ENCODE assay signal across 23 mouse cellular contexts in genomic region chr10:45112927-45113326, GRCm38 (mm10). TPM values are rescaled to one million over a fixed set of nuclear protein-coding genes. Genes with fewer than 3 reads are reported as not detected.
DNase-seq lines count a peak whose midpoint lies in the region; ATAC-seq and TF ChIP-seq lines count a peak whose summit lies in the region.
"Had no signal": no experiment of that assay in that cellular context is flagged by ENCODE, and none has a peak within 500 bp of the region (broad histone marks: within the 10 kb centered on the region; RNA-seq: fewer than 3 reads in every experiment).

No protein-coding gene starts in this region.

- peaks cover 56% of the 10 kb centered on the region for H3K36me3 ChIP-seq in intestine, embryonic 14.5 days (ENCODE audit: control insufficient read depth, insufficient read depth, low read length)
- peaks cover 24% of the 10 kb centered on the region for H3K36me3 ChIP-seq in intestine, embryonic 15.5 days
- H3K36me3 ChIP-seq in intestine, postnatal 0 days (ENCODE audit: control insufficient read depth, insufficient read depth): peaks cover 45% of the 10 kb centered on the region
- H3K36me3 ChIP-seq in hindbrain, embryonic 16.5 days (ENCODE audit: control insufficient read depth, insufficient read depth, low read length): peaks cover 16% of the 10 kb centered on the region

- DNase-seq in intestine, embryonic 14.5 days (ENCODE audit: low spot score): no peak
- DNase-seq in yolk sac, embryonic 10.5 days (ENCODE audit: low spot score): peak; percentile 35
- no peak for DNase-seq in layer of hippocampus, adult 18-20 months (ENCODE audit: low spot score in 2 of 2)
- DNase-seq: adrenal gland, adult 2 months; adrenal gland, postnatal 10 days; adrenal gland, postnatal 25 days; cerebellum, adult 11 months; cerebellum, adult 18-20 months; cerebellum, adult 8-10 months; cerebellum, adult 9-11 months; cerebellum, postnatal 14 days; cerebellum, postnatal 36 days; embryo, embryonic 11 days had no signal

- no peaks in the 10 kb centered on the region for H3K27me3 ChIP-seq in intestine, embryonic 14.5 days (replicated peaks; ENCODE audit: control insufficient read depth, insufficient read depth, low read length)
- H3K27me3 ChIP-seq in intestine, embryonic 15.5 days (replicated peaks): no peaks in the 10 kb centered on the region
- H3K27me3 ChIP-seq in intestine, postnatal 0 days (replicated peaks; ENCODE audit: control insufficient read depth, insufficient read depth, low read length): no peaks in the 10 kb centered on the region
- no peaks in the 10 kb centered on the region for H3K27me3 ChIP-seq in hindbrain, embryonic 16.5 days (replicated peaks; ENCODE audit: control insufficient read depth, insufficient read depth, low read length)
- H3K27me3 ChIP-seq: embryonic facial prominence, embryonic 13.5 days; embryonic facial prominence, embryonic 15.5 days; forebrain, embryonic 12.5 days had no signal

- 56% methylated on average over 11 of the region's 11 CpGs for WGBS in intestine, embryonic 14.5 days
- WGBS in intestine, embryonic 15.5 days: 52% methylated on average over 11 of the region's 11 CpGs
- WGBS in intestine, postnatal 0 days: 39% methylated on average over 11 of the region's 11 CpGs
- 77% methylated on average over 11 of the region's 11 CpGs for WGBS in hindbrain, embryonic 16.5 days

- ATAC-seq in intestine, embryonic 14.5 days (replicated peaks; ENCODE audit: low FRiP score, low TSS enrichment, low read depth): 0 out of 2 replicates have a peak, but pooled peaks have one; percentile 47
- ATAC-seq in intestine, embryonic 15.5 days: peak; percentile 94
- ATAC-seq in intestine, postnatal 0 days: peak; percentile 89
- no peak for ATAC-seq in frontal cortex, adult (ENCODE audit: low TSS enrichment)
- ATAC-seq in hindbrain, embryonic 16.5 days: no peak
- ATAC-seq: forebrain, embryonic 14.5 days had no signal

- no peaks in the 10 kb centered on the region for H3K9me3 ChIP-seq in intestine, embryonic 14.5 days (ENCODE audit: control insufficient read depth, low read length)
- H3K9me3 ChIP-seq in intestine, embryonic 15.5 days: no peaks in the 10 kb centered on the region
- H3K9me3 ChIP-seq in intestine, postnatal 0 days (ENCODE audit: control insufficient read depth): no peaks in the 10 kb centered on the region
- no peaks in the 10 kb centered on the region for H3K9me3 ChIP-seq in hindbrain, embryonic 16.5 days (ENCODE audit: control insufficient read depth, low read length)
- H3K9me3 ChIP-seq: embryonic facial prominence, embryonic 13.5 days; embryonic facial prominence, embryonic 15.5 days; forebrain, embryonic 12.5 days had no signal

- H3K4me3 ChIP-seq in intestine, embryonic 14.5 days (ENCODE audit: low read depth, low read length): no peak overlapping the region
- no peak overlapping the region for H3K4me3 ChIP-seq in intestine, embryonic 15.5 days (replicated peaks)
- no peak overlapping the region for H3K4me3 ChIP-seq in intestine, postnatal 0 days (ENCODE audit: low read depth, low read length)
- no peak overlapping the region for H3K4me3 ChIP-seq in hindbrain, embryonic 16.5 days (ENCODE audit: low read length)
- H3K4me3 ChIP-seq: embryonic facial prominence, embryonic 13.5 days; embryonic facial prominence, embryonic 15.5 days; erythroblast, embryonic 14.5 days; forebrain, embryonic 10.5 days; forebrain, embryonic 12.5 days had no signal

- no peak for TF ChIP-seq CTCF in intestine, postnatal 0 days (IDR thresholded peaks at IDR 0.05; ENCODE audit: low read depth)

- H3K27ac ChIP-seq in intestine, embryonic 14.5 days (ENCODE audit: low read depth): no peak overlapping the region
- no peak overlapping the region for H3K27ac ChIP-seq in intestine, embryonic 15.5 days
- peak overlapping the region; percentile 60 for H3K27ac ChIP-seq in intestine, postnatal 0 days (ENCODE audit: low read depth, low read length)
- H3K27ac ChIP-seq in hindbrain, embryonic 16.5 days (ENCODE audit: low read depth, low read length): no peak overlapping the region
- H3K27ac ChIP-seq: embryonic facial prominence, embryonic 13.5 days; embryonic facial prominence, embryonic 15.5 days; forebrain, embryonic 10.5 days; forebrain, embryonic 12.5 days had no signal

- no peaks in the 10 kb centered on the region for H3K4me1 ChIP-seq in intestine, embryonic 14.5 days (replicated peaks; ENCODE audit: control insufficient read depth, insufficient read depth, low read length)
- H3K4me1 ChIP-seq in intestine, embryonic 15.5 days (replicated peaks): 0 out of 2 replicates have a peak, but pooled peaks cover 3% of the 10 kb centered on the region
- no peaks in the 10 kb centered on the region for H3K4me1 ChIP-seq in intestine, postnatal 0 days (replicated peaks; ENCODE audit: control insufficient read depth, insufficient read depth, low read length)
- H3K4me1 ChIP-seq in hindbrain, embryonic 16.5 days (ENCODE audit: control insufficient read depth, insufficient read depth, low read depth, low read length): no peaks in the 10 kb centered on the region
- H3K4me1 ChIP-seq: embryonic facial prominence, embryonic 13.5 days; embryonic facial prominence, embryonic 15.5 days; forebrain, embryonic 10.5 days; forebrain, embryonic 12.5 days had no signal

- no peak overlapping the region for H3K4me2 ChIP-seq in intestine, embryonic 14.5 days (ENCODE audit: low read length)
- H3K4me2 ChIP-seq in intestine, embryonic 15.5 days (replicated peaks): no peak overlapping the region
- H3K4me2 ChIP-seq in intestine, postnatal 0 days (replicated peaks; ENCODE audit: low read depth): no peak overlapping the region
- H3K4me2 ChIP-seq in hindbrain, embryonic 16.5 days (ENCODE audit: low read length): no peak overlapping the region
- H3K4me2 ChIP-seq: embryonic facial prominence, embryonic 13.5 days; embryonic facial prominence, embryonic 15.5 days; forebrain, embryonic 12.5 days had no signal

- H3K9ac ChIP-seq in intestine, embryonic 14.5 days (ENCODE audit: low read length): no peak overlapping the region
- no peak overlapping the region for H3K9ac ChIP-seq in intestine, embryonic 15.5 days
- no peak overlapping the region for H3K9ac ChIP-seq in intestine, postnatal 0 days (ENCODE audit: low read depth, low read length)
- no peak overlapping the region for H3K9ac ChIP-seq in hindbrain, embryonic 16.5 days (ENCODE audit: low read depth, low read length)
- H3K9ac ChIP-seq: embryonic facial prominence, embryonic 13.5 days; embryonic facial prominence, embryonic 15.5 days; forebrain, embryonic 12.5 days had no signal

RNA-seq across cellular contexts. Expression of gene Prep, which starts 45.9 kb away (rescaled TPM):
- polyA plus RNA-seq in intestine, embryonic 14.5 days (2014; fragmentation: Nextera tagmentation; extraction: Ambion mirVana): 25.0 and 25.5 TPM in 2 replicates
- 24.5 and 25.4 TPM in 2 replicates for polyA plus RNA-seq in intestine, embryonic 15.5 days (2015; fragmentation: Nextera tagmentation; extraction: Ambion mirVana)
- polyA plus RNA-seq in intestine, postnatal 0 days (2015; fragmentation: Nextera tagmentation; extraction: Ambion mirVana): 6.8 and 7.0 TPM in 2 replicates
- total RNA-seq in layer of hippocampus, adult 18-20 months (2021): 1 to 10 TPM; 8.2 to 8.8 TPM
- polyA plus RNA-seq in hindbrain, embryonic 16.5 days (2015; fragmentation: Nextera tagmentation; extraction: Ambion mirVana): 26.9 and 28.1 TPM in 2 replicates

Comparison
In these comparisons a context has a peak if more than half of its experiments do, and no peak if none do; other contexts are left out.
1. ATAC-seq: peak in intestine, embryonic 14.5 days (single experiment), intestine, embryonic 15.5 days (single experiment) and intestine, postnatal 0 days (single experiment); none in frontal cortex, adult (single experiment) and hindbrain, embryonic 16.5 days (single experiment).